Mouse (Mus musculus) thymus, postnatal 10 days (tissue): ENCODE measurements around the gene Crlf1.
A peak's percentile ranks its signal among the peaks of the same experiment; 100 is the strongest.
"Not testable (repeated sequence)": the region's sequence is repeated elsewhere in the genome, so short reads cannot be mapped to it uniquely, and the experiment has no call there.

Source experiments
- DNase-seq, 2 experiments: peaks; one replicate each; pipeline ENCODE4 v3.0.0; 2021; ENCODE audit warnings: low spot score in 2 of 2

The Crlf1 gene

GRCm38 (mm10) chr8:70495771-70496062, 2.8 kb downstream of the Crlf1 start:
- DNase-seq, result no peak

DNA sequence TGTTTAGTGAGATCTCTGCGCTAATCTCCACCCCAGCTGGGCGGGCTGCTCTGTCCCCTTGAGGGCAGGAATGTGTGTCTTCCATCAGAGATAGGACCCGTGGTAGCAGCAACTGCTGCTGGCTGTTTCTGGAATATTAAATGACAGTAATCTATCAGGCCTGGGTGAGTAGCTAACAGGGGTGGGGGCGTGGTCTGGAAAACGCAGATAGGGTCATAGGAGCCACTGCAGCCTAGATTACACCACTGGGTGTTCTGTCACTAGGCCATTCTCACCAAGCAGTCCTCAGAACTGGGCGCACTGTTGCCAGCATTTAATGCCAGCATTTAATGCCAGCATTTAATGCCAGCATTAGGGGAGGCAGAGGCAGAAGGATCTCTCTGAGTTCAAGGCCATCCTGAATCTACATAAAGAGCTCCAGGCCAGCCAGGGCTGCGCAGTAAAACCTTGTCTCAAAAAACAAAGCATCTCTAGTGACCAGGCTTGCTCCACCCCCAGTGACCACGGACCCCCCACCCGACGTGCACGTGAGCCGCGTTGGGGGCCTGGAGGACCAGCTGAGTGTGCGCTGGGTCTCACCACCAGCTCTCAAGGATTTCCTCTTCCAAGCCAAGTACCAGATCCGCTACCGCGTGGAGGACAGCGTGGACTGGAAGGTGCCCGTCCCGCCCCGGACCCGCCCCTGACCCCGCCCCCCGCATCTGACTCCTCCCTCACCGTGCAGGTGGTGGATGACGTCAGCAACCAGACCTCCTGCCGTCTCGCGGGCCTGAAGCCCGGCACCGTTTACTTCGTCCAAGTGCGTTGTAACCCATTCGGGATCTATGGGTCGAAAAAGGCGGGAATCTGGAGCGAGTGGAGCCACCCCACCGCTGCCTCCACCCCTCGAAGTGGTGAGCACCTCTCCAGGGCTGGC, 7.7 kb downstream of the Crlf1 start:
- DNase-seq, result peak in 1 of 2 experiments; percentile 48

GRCm38 (mm10) chr8:70501820-70502529, 9.0 kb downstream of the Crlf1 start:
- no peak for DNase-seq

GRCm38 (mm10) chr8:70502540-70502939, 9.6 kb downstream of the Crlf1 start:
- DNase-seq, result no peak

DNA sequence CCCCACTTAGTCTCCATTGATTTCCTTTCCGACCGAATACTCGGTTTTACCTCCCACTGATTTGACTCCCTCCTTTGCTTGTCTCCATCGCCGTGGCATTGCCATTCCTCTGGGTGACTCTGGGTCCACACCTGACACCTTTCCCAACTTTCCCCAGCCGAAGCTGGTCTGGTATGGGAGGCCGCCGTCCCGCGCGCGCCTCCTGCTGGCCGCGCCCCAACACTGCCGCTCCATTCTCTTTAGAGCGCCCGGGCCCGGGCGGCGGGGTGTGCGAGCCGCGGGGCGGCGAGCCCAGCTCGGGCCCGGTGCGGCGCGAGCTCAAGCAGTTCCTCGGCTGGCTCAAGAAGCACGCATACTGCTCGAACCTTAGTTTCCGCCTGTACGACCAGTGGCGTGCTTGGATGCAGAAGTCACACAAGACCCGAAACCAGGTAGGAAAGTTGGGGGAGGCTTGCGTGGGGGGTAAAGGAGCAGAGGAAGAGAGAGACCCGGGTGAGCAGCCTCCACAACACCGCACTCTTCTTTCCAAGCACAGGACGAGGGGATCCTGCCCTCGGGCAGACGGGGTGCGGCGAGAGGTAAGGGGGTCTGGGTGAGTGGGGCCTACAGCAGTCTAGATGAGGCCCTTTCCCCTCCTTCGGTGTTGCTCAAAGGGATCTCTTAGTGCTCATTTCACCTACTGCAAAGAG, 10.2 kb downstream of the Crlf1 start:
- DNase-seq, result peak; percentile 47 to 72

DNA sequence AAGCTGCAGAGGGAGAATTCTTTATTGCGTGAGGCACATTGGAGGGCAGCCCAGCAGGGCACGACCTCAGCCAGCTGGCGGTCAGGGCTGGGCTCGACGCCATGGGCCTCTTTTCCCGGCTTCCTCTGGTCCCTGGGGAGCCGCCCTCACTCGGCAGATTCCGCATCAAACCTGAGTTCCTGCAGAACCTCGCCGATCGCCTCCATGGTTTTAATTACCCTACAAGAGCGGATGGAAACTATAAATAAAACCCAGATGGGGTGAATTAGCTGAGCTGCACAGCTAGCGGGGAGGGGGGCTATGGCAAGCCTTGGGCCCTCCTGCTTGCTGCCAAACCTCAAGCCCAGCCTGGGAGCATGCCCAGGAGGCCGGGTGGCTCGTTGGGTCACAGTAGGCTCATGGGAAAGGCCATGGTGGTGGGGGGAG, 11.3 kb downstream of the Crlf1 start:
- DNase-seq, result no peak

GRCm38 (mm10) chr8:70504851-70505250, 11.9 kb downstream of the Crlf1 start:
- peak; percentile 70 to 90 for DNase-seq

GRCm38 (mm10) chr8:70505698-70506327, 12.9 kb downstream of the Crlf1 start:
- no peak for DNase-seq

GRCm38 (mm10) chr8:70506328-70507026, 13.5 kb downstream of the Crlf1 start, which contains the start of gene Rex1bd:
TSS of gene Rex1bd (minus strand) at chr8:70506752.
- DNase-seq, result peak; percentile 93 to 94

DNA sequence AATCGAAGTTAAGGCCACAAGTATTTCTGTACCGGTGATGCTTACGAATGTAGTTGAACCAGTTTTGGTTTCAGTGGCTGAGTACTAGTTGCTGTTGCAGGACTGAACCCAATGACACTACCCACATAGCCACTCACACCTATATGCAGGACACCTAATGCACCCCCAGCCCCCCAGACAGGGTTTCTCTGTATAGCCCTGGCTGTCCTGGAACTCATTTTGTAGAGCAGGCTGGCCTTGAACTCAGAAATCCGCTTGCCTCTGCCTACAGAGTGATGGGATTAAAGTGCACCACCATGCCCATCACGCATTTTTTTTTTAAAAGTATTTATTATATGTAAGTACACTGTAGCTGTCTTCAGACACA, 14.1 kb downstream of the Crlf1 start:
- no peak for DNase-seq

- no peak for DNase-seq
Observed at GRCm38 (mm10) chr8:70509281-70509952, 16.5 kb downstream of the Crlf1 start.

GRCm38 (mm10) chr8:70510228-70510915, 17.4 kb downstream of the Crlf1 start, which contains the start of gene Uba52:
TSS of gene Uba52 (minus strand) at chr8:70510801.
- peak; percentile 96 to 97 for DNase-seq

GRCm38 (mm10) chr8:70511174-70511573, 18.2 kb downstream of the Crlf1 start:
- DNase-seq, result not testable (repeated sequence)

DNA sequence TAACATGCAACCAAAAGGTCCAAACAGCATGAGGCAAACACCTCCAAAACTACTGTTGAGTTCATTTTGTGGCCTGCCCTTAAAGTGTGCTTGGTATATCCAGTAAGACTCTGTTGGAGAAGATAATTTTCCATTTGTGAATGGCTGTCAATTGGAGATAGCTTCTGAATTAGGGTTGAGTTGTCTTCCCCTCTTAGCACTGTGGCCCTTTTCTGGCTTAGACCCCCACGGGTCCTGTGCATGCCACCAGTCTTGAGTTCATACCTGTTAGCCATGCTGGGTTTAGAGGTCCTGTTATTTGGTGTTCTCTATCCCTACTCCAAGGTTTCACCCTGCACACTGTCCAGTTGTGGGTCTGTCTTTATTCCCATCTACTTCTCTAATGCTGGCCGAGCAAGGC, 18.8 kb downstream of the Crlf1 start:
- no peak for DNase-seq

DNA sequence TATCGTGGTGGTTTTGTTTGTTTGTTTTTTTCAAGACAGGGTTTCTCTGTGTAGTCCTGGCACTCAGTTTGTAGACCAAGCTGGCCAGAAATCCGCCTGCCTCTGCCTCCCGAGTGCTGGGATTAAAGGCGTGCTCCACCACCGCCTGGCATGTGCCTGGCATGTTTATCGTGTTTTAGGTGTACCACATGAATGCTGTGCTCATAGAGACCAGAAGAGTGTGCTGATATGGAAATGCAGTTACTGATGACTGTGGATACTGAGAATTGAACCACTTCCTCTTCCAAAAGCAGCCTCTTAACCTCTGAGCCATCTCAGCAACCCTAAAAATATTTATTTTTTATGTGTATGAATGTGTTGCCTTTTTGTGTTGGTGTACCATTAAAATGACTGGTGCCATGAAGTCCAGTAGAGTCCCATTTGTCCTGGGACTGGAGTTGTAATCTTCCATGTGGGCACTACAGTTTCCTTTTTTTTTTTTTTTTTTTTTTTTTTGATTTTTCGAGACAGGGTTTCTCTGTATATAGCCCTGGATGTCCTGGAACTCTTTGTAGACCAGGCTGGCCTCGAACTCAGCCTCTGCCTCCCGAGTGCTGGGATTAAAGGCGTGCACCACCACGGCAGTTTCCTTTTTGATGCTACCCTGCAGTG, 19.4 kb downstream of the Crlf1 start:
- DNase-seq, result no peak

DNA sequence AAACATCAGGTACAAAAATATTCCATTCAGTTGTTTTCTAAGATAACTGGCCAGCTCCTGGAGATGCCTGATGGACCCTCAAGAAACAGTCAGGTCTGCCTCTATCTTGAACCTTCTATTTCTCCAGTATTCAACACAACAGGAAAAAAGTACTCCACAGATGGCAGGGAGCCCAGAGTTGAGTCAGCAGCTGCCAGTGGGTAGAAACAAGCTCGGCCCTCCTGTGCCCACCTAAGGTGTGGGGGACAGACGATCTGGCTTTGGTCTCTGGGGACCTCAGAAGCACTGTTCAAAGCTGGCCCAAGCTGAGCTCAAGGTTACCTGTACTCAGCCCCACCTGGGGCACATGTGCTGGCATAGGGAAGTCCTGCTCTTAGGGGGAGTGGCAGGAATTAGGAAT, 20.5 kb downstream of the Crlf1 start:
- DNase-seq, result no peak

- no peak for DNase-seq
Observed at GRCm38 (mm10) chr8:70517940-70518643, 25.1 kb downstream of the Crlf1 start.

GRCm38 (mm10) chr8:70519043-70519442, 26.1 kb downstream of the Crlf1 start:
- DNase-seq, result no peak

DNA sequence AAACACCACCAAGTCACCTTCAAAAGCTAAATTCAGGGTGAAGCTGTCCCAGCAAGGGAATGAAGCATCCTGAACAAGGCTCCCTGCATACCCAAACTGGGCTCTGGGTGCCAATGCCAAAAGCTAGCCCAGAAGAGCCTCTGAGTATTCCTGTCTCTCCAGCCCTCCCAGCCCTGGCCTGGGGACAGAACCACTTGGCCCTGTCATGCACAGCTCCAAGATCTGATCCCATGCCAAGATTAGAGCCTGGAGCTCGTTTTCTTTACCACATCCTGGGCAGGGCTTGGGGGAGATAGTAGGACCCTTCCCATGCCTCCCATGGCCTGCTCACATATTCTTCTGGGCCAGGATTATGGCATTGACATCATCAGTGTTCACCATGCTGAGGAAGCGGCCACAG, 26.6 kb downstream of the Crlf1 start:
- no peak for DNase-seq
